Mouse (Mus musculus): ENCODE measurements around the gene Zfp398. TPM values are rescaled to one million over a fixed set of nuclear protein-coding genes. Genes with fewer than 3 reads are reported as not detected.
A peak's percentile ranks its signal among the peaks of the same experiment; 100 is the strongest.

The Zfp398 gene
- polyA plus RNA-seq, 1 experiment from 2014 or later: 13.4 TPM

GRCm38 (mm10) chr6:47816151-47816550, 19.3 kb upstream of the Zfp398 start:
- Histone ChIP-seq H3K36me3 (ENCODE audit: control insufficient read depth, insufficient read depth, low read length) (peaks cover 8% of the 10 kb centered on the region; the same call in 1 of the 2 replicates), H3K9me3 (ENCODE audit: control insufficient read depth, low read depth, low read length) (no peaks in the 10 kb centered on the region), H3K27me3 (ENCODE audit: control insufficient read depth, insufficient read depth, low read length) (no peaks in the 10 kb centered on the region), H3K27ac (ENCODE audit: low read length) (no peak overlapping the region), H3K9ac (replicated peaks; ENCODE audit: low read depth, low read length) (no peak overlapping the region), H3K4me1 (ENCODE audit: control insufficient read depth, insufficient read depth, low read length) (peaks cover 12% of the 10 kb centered on the region), H3K4me2 (replicated peaks; ENCODE audit: low read depth, low read length) (no peak overlapping the region), H3K4me3 (ENCODE audit: low read depth, low read length) (no peak overlapping the region)
- ATAC-seq (ENCODE audit: insufficient number of reproducible peaks, insufficient read depth, low FRiP score, low read depth): no peak
- 92% methylated on average over 1 of the region's 1 CpGs for WGBS

DNA sequence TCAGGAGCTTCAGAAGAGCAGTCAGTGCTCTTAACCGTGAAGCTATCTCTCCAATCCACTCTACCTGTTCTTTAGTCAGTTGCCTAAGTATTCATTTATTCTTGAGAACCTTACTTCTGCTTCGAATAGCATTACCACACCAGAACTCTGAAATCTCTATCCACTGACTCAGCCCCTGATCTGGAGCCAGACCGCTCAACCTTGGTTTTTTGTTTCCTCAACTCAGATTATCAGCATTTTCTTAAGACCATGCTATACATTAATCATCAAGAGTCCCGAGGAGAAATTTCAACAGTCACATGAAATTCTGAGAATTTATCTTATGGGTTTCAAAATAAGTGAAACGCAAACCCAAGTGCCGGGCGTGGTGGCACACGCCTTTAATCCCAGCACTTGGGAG, 16.7 kb upstream of the Zfp398 start:
- H3K27ac ChIP-seq (ENCODE audit: low read length): no peak overlapping the region
- no peak overlapping the region for H3K4me3 ChIP-seq (ENCODE audit: low read depth, low read length)
- peaks cover 8% of the 10 kb centered on the region; the same call in 1 of the 2 replicates for H3K36me3 ChIP-seq (ENCODE audit: control insufficient read depth, insufficient read depth, low read length)
- no peaks in the 10 kb centered on the region for H3K27me3 ChIP-seq (ENCODE audit: control insufficient read depth, insufficient read depth, low read length)
- ATAC-seq (ENCODE audit: insufficient number of reproducible peaks, insufficient read depth, low FRiP score, low read depth): no peak
- WGBS: 91% methylated on average over 8 of the region's 8 CpGs
- H3K4me2 ChIP-seq (replicated peaks; ENCODE audit: low read depth, low read length): no peak overlapping the region
- H3K9ac ChIP-seq (replicated peaks; ENCODE audit: low read depth, low read length): no peak overlapping the region
- 0 out of 2 replicates have a peak, but pooled peaks cover 3% of the 10 kb centered on the region for H3K4me1 ChIP-seq (ENCODE audit: control insufficient read depth, insufficient read depth, low read length)
- no peaks in the 10 kb centered on the region for H3K9me3 ChIP-seq (ENCODE audit: control insufficient read depth, low read depth, low read length)

GRCm38 (mm10) chr6:47819626-47820325, 15.7 kb upstream of the Zfp398 start:
- WGBS: 90% methylated on average over 23 of the region's 23 CpGs
- Histone ChIP-seq H3K4me2 (replicated peaks; ENCODE audit: low read depth, low read length) (no peak overlapping the region), H3K9me3 (ENCODE audit: control insufficient read depth, low read depth, low read length) (no peaks in the 10 kb centered on the region), H3K9ac (replicated peaks; ENCODE audit: low read depth, low read length) (no peak overlapping the region), H3K27me3 (ENCODE audit: control insufficient read depth, insufficient read depth, low read length) (no peaks in the 10 kb centered on the region), H3K36me3 (ENCODE audit: control insufficient read depth, insufficient read depth, low read length) (peaks cover 13% of the 10 kb centered on the region; the same call in 1 of the 2 replicates), H3K27ac (ENCODE audit: low read length) (no peak overlapping the region), H3K4me3 (ENCODE audit: low read depth, low read length) (no peak overlapping the region), H3K4me1 (ENCODE audit: control insufficient read depth, insufficient read depth, low read length) (no peaks in the 10 kb centered on the region)
- ATAC-seq (ENCODE audit: insufficient number of reproducible peaks, insufficient read depth, low FRiP score, low read depth): no peak

DNA sequence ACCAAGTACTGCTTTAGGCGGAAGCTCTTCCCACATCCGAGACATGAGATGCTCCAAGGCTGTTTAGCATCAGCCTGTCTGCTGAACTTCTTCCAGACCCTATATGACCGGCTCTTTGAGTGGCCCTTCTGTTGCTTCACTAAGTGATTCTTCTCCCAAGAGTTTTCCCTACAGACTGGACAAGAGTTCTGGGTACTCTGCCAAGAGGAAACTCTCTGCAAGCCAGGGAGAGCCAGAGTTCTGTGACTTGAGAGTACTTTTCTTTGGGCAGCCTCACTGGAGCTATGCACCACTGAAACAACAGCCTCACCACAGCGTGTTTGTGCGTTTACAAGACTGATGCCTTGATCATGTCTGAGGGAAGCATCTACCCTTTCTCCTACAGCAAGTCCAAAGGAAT, 14.2 kb upstream of the Zfp398 start:
- Histone ChIP-seq H3K27ac (ENCODE audit: low read length) (no peak overlapping the region), H3K27me3 (ENCODE audit: control insufficient read depth, insufficient read depth, low read length) (no peaks in the 10 kb centered on the region), H3K4me1 (ENCODE audit: control insufficient read depth, insufficient read depth, low read length) (no peaks in the 10 kb centered on the region), H3K9ac (replicated peaks; ENCODE audit: low read depth, low read length) (no peak overlapping the region), H3K9me3 (ENCODE audit: control insufficient read depth, low read depth, low read length) (no peaks in the 10 kb centered on the region), H3K4me3 (ENCODE audit: low read depth, low read length) (no peak overlapping the region), H3K4me2 (replicated peaks; ENCODE audit: low read depth, low read length) (no peak overlapping the region), H3K36me3 (ENCODE audit: control insufficient read depth, insufficient read depth, low read length) (peaks cover 16% of the 10 kb centered on the region; the same call in 1 of the 2 replicates)
- WGBS: 90% methylated on average over 5 of the region's 5 CpGs
- ATAC-seq (ENCODE audit: insufficient number of reproducible peaks, insufficient read depth, low FRiP score, low read depth): no peak

GRCm38 (mm10) chr6:47821776-47822175, 13.7 kb upstream of the Zfp398 start:
- Histone ChIP-seq H3K4me2 (replicated peaks; ENCODE audit: low read depth, low read length) (no peak overlapping the region), H3K9me3 (ENCODE audit: control insufficient read depth, low read depth, low read length) (no peaks in the 10 kb centered on the region), H3K36me3 (ENCODE audit: control insufficient read depth, insufficient read depth, low read length) (peaks cover 16% of the 10 kb centered on the region; the same call in 1 of the 2 replicates), H3K4me3 (ENCODE audit: low read depth, low read length) (no peak overlapping the region), H3K27me3 (ENCODE audit: control insufficient read depth, insufficient read depth, low read length) (no peaks in the 10 kb centered on the region), H3K4me1 (ENCODE audit: control insufficient read depth, insufficient read depth, low read length) (no peaks in the 10 kb centered on the region), H3K27ac (ENCODE audit: low read length) (no peak overlapping the region), H3K9ac (replicated peaks; ENCODE audit: low read depth, low read length) (no peak overlapping the region)
- WGBS: 92% methylated on average over 6 of the region's 6 CpGs
- no peak for ATAC-seq (ENCODE audit: insufficient number of reproducible peaks, insufficient read depth, low FRiP score, low read depth)

DNA sequence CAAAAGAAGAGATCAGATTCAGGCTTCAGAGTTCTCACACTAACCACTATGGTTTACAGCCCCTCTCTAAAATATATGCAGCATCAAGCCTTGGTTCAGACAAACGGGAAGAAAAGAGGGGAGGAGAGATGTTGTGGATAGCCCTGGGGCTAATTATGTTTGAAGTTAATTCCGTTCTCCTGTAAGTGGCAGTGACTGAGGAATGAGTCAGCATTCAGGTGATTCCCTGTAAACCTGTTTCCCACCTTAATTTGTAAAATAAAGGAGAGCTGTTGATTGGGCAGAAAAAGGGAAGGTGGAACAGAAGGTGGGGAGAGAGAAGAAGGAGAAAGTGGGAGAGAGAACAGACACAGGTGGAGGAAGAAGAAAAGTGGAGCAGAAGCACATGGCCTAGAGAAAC, 11.2 kb upstream of the Zfp398 start:
- H3K36me3 ChIP-seq (ENCODE audit: control insufficient read depth, insufficient read depth, low read length): peaks cover 16% of the 10 kb centered on the region; the same call in 1 of the 2 replicates

GRCm38 (mm10) chr6:47827462-47827861, 8.0 kb upstream of the Zfp398 start:
- Histone ChIP-seq H3K4me3 (ENCODE audit: low read depth, low read length) (no peak overlapping the region), H3K36me3 (ENCODE audit: control insufficient read depth, insufficient read depth, low read length) (peaks cover 8% of the 10 kb centered on the region; the same call in 1 of the 2 replicates), H3K4me2 (replicated peaks; ENCODE audit: low read depth, low read length) (no peak overlapping the region), H3K9ac (replicated peaks; ENCODE audit: low read depth, low read length) (no peak overlapping the region), H3K27ac (ENCODE audit: low read length) (no peak overlapping the region), H3K27me3 (ENCODE audit: control insufficient read depth, insufficient read depth, low read length) (no peaks in the 10 kb centered on the region), H3K9me3 (ENCODE audit: control insufficient read depth, low read depth, low read length) (no peaks in the 10 kb centered on the region), H3K4me1 (ENCODE audit: control insufficient read depth, insufficient read depth, low read length) (no peaks in the 10 kb centered on the region)
- 88% methylated on average over 4 of the region's 4 CpGs for WGBS
- no peak for ATAC-seq (ENCODE audit: insufficient number of reproducible peaks, insufficient read depth, low FRiP score, low read depth)

More for the DNA sequence above, 11.2 kb upstream of the Zfp398 start:
- Histone ChIP-seq H3K27ac (ENCODE audit: low read length) (no peak overlapping the region), H3K9me3 (ENCODE audit: control insufficient read depth, low read depth, low read length) (no peaks in the 10 kb centered on the region), H3K4me1 (ENCODE audit: control insufficient read depth, insufficient read depth, low read length) (no peaks in the 10 kb centered on the region), H3K9ac (replicated peaks; ENCODE audit: low read depth, low read length) (no peak overlapping the region), H3K4me2 (replicated peaks; ENCODE audit: low read depth, low read length) (no peak overlapping the region), H3K4me3 (ENCODE audit: low read depth, low read length) (no peak overlapping the region), H3K27me3 (ENCODE audit: control insufficient read depth, insufficient read depth, low read length) (no peaks in the 10 kb centered on the region)
- WGBS: 58% methylated on average over 2 of the region's 2 CpGs
- ATAC-seq (ENCODE audit: insufficient number of reproducible peaks, insufficient read depth, low FRiP score, low read depth): no peak

DNA sequence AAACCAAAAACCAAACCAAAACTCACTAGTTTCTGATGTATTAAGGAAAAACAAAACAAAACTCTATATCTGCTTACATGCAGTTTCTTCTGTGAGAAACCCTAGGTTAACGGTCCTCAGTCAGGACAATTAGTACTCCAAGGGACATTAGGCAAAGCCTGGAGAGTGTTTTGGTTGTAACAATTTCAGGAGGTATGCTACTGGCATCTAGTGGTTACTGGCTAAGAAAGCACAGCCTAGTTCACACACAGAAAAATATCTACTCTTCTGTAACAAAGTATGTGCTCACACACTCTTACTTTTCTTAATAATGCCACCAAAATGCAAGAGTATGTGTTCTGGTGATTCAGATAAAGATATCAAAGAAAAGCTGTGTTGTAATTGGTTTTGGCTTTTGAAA, 6.5 kb upstream of the Zfp398 start:
- Histone ChIP-seq H3K36me3 (ENCODE audit: control insufficient read depth, insufficient read depth, low read length) (peaks cover 7% of the 10 kb centered on the region; the same call in 1 of the 2 replicates), H3K27ac (ENCODE audit: low read length) (no peak overlapping the region), H3K4me3 (ENCODE audit: low read depth, low read length) (no peak overlapping the region), H3K27me3 (ENCODE audit: control insufficient read depth, insufficient read depth, low read length) (no peaks in the 10 kb centered on the region), H3K9me3 (ENCODE audit: control insufficient read depth, low read depth, low read length) (no peaks in the 10 kb centered on the region), H3K4me2 (replicated peaks; ENCODE audit: low read depth, low read length) (0 out of 2 replicates have a peak overlapping the region, but pooled peaks have one; percentile 56), H3K9ac (replicated peaks; ENCODE audit: low read depth, low read length) (no peak overlapping the region), H3K4me1 (ENCODE audit: control insufficient read depth, insufficient read depth, low read length) (no peaks in the 10 kb centered on the region)
- no peak for ATAC-seq (ENCODE audit: insufficient number of reproducible peaks, insufficient read depth, low FRiP score, low read depth)
- 36% methylated on average over 1 of the region's 1 CpGs for WGBS

All from stomach, embryonic 14.5 days (tissue).